Mouse (Mus musculus) thymus, adult 2 months (tissue): ENCODE measurements around the gene Tram2.

Source experiments
- CTCF ChIP-seq: fragments of 200-500 bp; IDR thresholded peaks from 2 replicates; pipeline ENCODE4 v1.5.1; 2012; ENCODE audit warnings: mild to moderate bottlenecking, control low read depth, low read length, moderate library complexity, borderline replicate concordance; ENCODE audit not compliant: control insufficient read depth, poor library complexity, insufficient read depth; ENCODE audit errors: extremely low read depth
- POLR2A ChIP-seq: fragments of 200-500 bp; IDR thresholded peaks from 2 replicates; pipeline ENCODE4 v1.6.1; 2012; ENCODE audit warnings: mild to moderate bottlenecking, low read length, control low read depth, moderate library complexity; ENCODE audit not compliant: control insufficient read depth, poor library complexity, insufficient read depth; ENCODE audit errors: extremely low read depth

DNA sequence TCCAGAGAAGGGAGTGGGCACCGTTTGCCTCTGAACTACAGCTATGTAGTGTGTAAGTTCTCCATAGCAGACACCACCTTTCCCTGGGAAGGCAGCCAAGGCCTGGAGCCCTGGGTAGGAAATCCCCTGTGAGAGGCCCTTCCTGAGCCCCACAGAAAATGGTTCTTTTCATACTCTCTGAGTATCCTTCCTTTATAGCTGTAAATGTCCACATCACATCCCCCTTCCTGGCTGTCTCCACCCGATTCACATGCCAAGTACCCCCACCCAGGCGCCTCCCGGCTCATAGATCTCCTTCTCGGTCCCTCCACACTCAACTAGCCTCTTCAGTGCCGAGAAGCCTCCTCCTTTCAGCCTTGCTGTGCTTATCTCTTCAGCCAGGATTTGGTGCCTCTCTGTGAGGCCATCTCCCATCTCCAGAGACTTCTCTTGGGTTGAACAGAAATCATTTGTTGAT, 10.7 kb upstream of the Tram2 start:
- TF ChIP-seq POLR2A (no peak), CTCF (no peak)
